Mouse (Mus musculus) stomach, embryonic 14.5 days (tissue): Measurements from ENCODE around the gene Stk32c. TPM values are rescaled to one million over a fixed set of nuclear protein-coding genes. Genes with fewer than 3 reads are reported as not detected.

Source experiments
- ATAC-seq: fragments of 200-750 bp; cut with Nextera tagmentation; 2 replicates; pipeline ENCODE4 v1.8.0; 2017; ENCODE audit warnings: low read depth, moderate TSS enrichment; ENCODE audit not compliant: insufficient number of reproducible peaks, insufficient read depth, low FRiP score
- H3K27ac ChIP-seq: fragments of 300-500 bp; sonication (generic); 2 replicates; pipeline ENCODE4 v1.5.1; 2014; ENCODE audit warnings: mild to moderate bottlenecking, low read length, moderate library complexity, mixed read lengths
- H3K27me3 ChIP-seq: fragments of 300-500 bp; sonication (generic); 2 replicates; pipeline ENCODE4 v1.6.1; 2014; ENCODE audit warnings: low read length, control low read depth, mixed read lengths; ENCODE audit not compliant: control insufficient read depth, insufficient read depth
- H3K36me3 ChIP-seq: fragments of 300-500 bp; sonication (generic); 2 replicates; pipeline ENCODE4 v1.6.1; 2014; ENCODE audit warnings: mild to moderate bottlenecking, control low read depth, low read length, moderate library complexity, mixed read lengths; ENCODE audit not compliant: control insufficient read depth, insufficient read depth
- H3K4me1 ChIP-seq: fragments of 300-500 bp; sonication (generic); 2 replicates; pipeline ENCODE4 v1.6.1; 2014; ENCODE audit warnings: low read length, control low read depth, mixed read lengths; ENCODE audit not compliant: control insufficient read depth, insufficient read depth
- H3K4me2 ChIP-seq: fragments of 300-500 bp; sonication (generic); replicated peaks from 2 replicates; pipeline ENCODE4 v1.6.1; 2014; ENCODE audit warnings: low read depth, low read length, control low read depth
- H3K4me3 ChIP-seq: fragments of 300-500 bp; sonication (generic); 2 replicates; pipeline ENCODE4 v1.5.1; 2014; ENCODE audit warnings: low read depth, low read length, control low read depth
- H3K9ac ChIP-seq: fragments of 300-500 bp; sonication (generic); replicated peaks from 2 replicates; pipeline ENCODE4 v1.6.1; 2014; ENCODE audit warnings: low read depth, mild to moderate bottlenecking, control low read depth, low read length, moderate library complexity, mixed read lengths
- H3K9me3 ChIP-seq: fragments of 300-500 bp; sonication (generic); 2 replicates; pipeline ENCODE4 v1.6.1; 2016; ENCODE audit warnings: low read depth, low read length, control low read depth; ENCODE audit not compliant: control insufficient read depth
- WGBS: fragments of 180-500 bp; shearing (Covaris S2); extraction: QIAGEN DNeasy Blood & Tissue Kit; methylation state at CpG from one replicate; pipeline ENCODE4 v1.1.7; 2014; 5-methylcytosine and 5-hydroxymethylcytosine counted together
- polyA plus RNA-seq: library from polyadenylated mRNA; unstranded; fragments of >200 nt; fragmentation: Nextera tagmentation; extraction: Ambion mirVana; gene quantifications from 2 replicates; pipeline ENCODE4 v1.2.1, GENCODE M21; 2014

Stk32c gene
- polyA plus RNA-seq, 1 experiment from 2014 or later = 0.14 TPM

GRCm38 (mm10) chr7:139215946-139216345, 2.8 kb upstream of the Stk32c start:
- Histone ChIP-seq H3K9ac (no peak overlapping the region), H3K4me2 (no peak overlapping the region), H3K36me3 (no peaks in the 10 kb centered on the region), H3K27me3 (no peaks in the 10 kb centered on the region), H3K9me3 (no peaks in the 10 kb centered on the region), H3K4me1 (peaks cover 9% of the 10 kb centered on the region; the same call in 1 of the 2 replicates), H3K27ac (no peak overlapping the region), H3K4me3 (no peak overlapping the region)
- no peak for ATAC-seq
- 87% methylated on average over 7 of the region's 7 CpGs for WGBS

DNA sequence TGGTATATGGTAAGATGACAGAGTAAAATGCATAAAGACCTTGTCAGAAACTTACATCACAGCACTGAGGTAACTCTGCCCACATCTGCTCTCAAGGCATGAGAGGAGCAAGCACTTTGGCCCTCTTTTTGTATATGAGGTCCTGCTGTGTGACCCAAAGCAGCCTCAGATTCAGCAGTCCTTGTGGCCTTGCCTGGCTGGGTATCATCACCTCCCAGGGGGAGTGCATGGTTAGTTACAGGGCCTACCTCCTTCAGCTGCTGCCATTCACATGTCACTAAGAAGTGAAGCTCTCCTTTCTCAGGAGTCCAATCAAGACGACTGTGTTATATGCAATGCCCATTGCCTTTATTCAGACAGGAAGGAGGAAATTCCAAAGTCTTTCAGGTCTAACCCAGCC, 2.4 kb upstream of the Stk32c start:
- WGBS = 62% methylated on average over 1 of the region's 1 CpGs
- Histone ChIP-seq H3K9ac (no peak overlapping the region), H3K27me3 (no peaks in the 10 kb centered on the region), H3K4me1 (peaks cover 9% of the 10 kb centered on the region; the same call in 1 of the 2 replicates), H3K9me3 (no peaks in the 10 kb centered on the region), H3K4me3 (no peak overlapping the region), H3K4me2 (no peak overlapping the region), H3K36me3 (no peaks in the 10 kb centered on the region), H3K27ac (no peak overlapping the region)
- no peak for ATAC-seq

DNA sequence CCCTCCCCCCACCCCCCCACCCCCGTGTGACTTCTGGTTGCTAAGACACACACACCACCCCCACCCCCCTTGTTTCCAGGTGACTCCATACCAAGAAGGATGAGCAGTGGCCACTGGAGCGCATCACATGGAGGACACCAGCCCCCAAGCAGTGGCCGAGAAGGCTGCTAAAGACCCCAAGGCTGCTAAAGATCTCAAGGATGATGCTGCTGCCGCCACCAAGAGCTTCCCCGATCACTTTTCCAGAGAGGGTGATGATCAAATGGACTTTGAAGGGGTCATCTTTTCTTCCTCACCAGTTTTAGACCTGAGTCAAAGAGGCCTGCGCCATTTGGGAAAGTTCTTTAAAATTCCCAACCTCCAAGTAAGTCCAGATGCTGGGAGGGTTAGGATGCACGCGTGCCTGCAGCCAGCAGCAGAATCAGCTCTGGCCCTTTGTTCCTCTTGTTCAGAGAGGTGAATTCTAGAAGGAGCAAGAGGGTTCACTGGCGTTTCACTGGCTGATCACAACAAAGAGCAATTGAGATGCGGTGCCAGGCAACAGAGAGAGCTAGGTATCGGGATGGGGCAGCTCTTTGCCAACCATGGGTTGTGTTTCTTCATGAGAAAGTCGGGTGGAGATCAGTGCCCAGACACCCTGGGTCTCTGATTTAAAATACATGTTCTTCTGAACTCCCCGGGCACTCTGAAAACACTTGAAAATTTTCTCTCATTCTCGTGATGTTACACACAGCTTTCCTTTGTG, 1.7 kb upstream of the Stk32c start:
- no peak overlapping the region for H3K27ac ChIP-seq
- H3K4me1 ChIP-seq = peaks cover 9% of the 10 kb centered on the region; the same call in 1 of the 2 replicates
- no peak for ATAC-seq
- no peak overlapping the region for H3K4me2 ChIP-seq
- no peaks in the 10 kb centered on the region for H3K9me3 ChIP-seq
- no peaks in the 10 kb centered on the region for H3K36me3 ChIP-seq
- WGBS = 80% methylated on average over 14 of the region's 14 CpGs
- no peaks in the 10 kb centered on the region for H3K27me3 ChIP-seq
- H3K4me3 ChIP-seq = no peak overlapping the region
- no peak overlapping the region for H3K9ac ChIP-seq

DNA sequence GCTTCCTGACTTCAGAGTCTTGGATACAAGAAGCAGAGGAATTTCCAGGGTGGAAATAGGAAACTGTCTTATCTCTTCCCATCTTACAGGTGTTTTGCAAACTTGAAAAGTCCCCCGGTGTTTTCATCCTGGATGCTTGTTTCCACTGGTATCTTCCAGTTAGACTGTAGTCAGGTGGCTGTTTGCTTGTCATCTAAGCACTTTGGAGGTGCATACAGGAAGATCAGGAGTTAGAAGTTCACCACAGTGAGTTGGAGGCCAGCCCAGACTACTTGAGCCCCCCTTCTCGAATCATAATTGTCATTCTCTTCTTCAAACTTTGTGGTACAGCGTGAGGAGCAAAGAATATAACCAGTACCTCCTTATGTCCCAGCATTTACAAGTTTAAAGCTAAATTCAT, 1.1 kb upstream of the Stk32c start:
- Histone ChIP-seq H3K4me2 (no peak overlapping the region), H3K27ac (no peak overlapping the region), H3K9ac (no peak overlapping the region), H3K4me3 (no peak overlapping the region), H3K27me3 (no peaks in the 10 kb centered on the region), H3K36me3 (no peaks in the 10 kb centered on the region), H3K9me3 (no peaks in the 10 kb centered on the region), H3K4me1 (peaks cover 9% of the 10 kb centered on the region; the same call in 1 of the 2 replicates)
- no peak for ATAC-seq
- WGBS = 76% methylated on average over 3 of the region's 3 CpGs

DNA sequence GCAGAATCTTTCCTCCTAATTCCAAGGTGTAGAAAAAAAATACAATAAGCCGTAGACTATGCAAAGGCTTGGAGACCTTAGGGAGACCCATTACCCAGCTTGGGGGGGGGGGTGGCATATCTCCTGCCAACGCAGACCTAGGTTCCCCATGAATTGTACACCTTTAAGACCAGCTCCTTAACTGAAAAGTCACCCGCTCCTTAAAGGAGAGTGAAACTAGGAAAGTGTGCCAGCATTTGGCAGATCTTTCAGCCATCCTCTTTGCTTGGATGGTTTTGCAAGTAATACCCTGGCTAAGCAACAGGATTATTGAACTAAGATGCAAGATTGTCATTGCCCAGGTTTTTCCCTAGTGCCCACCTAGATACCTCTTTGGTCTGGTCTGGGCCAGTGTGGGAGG, 644 bp upstream of the Stk32c start:
- Histone ChIP-seq H3K4me1 (peaks cover 5% of the 10 kb centered on the region; the same call in 1 of the 2 replicates), H3K27ac (peak overlapping the region; percentile 27; the same call in 1 of the 2 replicates), H3K4me2 (peak overlapping the region; percentile 59), H3K9me3 (no peaks in the 10 kb centered on the region), H3K4me3 (peak overlapping the region; percentile 50), H3K27me3 (no peaks in the 10 kb centered on the region), H3K9ac (peak overlapping the region; percentile 43; the same call in 1 of the 2 replicates), H3K36me3 (no peaks in the 10 kb centered on the region)
- ATAC-seq = no peak
- WGBS = 70% methylated on average over 3 of the region's 3 CpGs

DNA sequence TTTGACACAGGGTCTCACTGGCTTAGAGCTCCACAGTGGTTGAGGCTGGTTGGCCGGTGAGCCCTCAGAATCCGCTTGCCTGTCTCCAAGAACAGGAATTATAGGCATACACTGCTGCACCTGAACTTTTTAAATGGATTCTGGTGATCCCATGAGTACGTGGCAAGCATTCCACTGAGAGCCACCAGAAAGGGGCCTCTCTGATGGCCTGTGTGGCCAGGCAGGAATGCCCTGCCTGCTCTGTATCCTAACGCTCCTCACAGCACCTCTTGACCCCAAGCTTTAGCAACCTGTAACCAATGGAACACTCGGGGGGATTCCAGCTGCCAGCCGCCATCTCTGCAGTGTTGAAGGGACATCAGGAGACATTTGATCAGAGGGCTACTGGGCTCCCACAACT, 1.3 kb downstream of the Stk32c start:
- no peak for ATAC-seq
- Histone ChIP-seq H3K9ac (no peak overlapping the region), H3K36me3 (no peaks in the 10 kb centered on the region), H3K4me3 (no peak overlapping the region), H3K27me3 (no peaks in the 10 kb centered on the region), H3K4me1 (0 out of 2 replicates have a peak, but pooled peaks cover 5% of the 10 kb centered on the region), H3K27ac (no peak overlapping the region), H3K4me2 (no peak overlapping the region), H3K9me3 (no peaks in the 10 kb centered on the region)
- WGBS = 78% methylated on average over 6 of the region's 6 CpGs

DNA sequence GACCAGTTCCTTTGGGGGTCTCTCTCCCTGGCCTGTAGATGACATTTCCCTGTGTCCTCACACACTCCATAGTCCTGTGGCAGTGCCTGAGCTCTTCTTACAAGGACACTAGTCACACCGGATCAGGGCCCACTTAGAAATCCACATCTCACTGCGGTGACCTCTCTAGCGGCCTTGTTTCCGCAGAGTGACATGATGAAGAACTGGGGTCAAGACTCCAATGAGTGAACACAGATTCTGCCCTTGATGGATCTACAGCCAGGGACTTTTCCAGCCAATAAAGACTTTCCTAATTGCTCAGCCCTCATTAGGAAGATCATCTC, 4.4 kb downstream of the Stk32c start:
- no peak overlapping the region for H3K27ac ChIP-seq
- H3K4me2 ChIP-seq = no peak overlapping the region
- no peak overlapping the region for H3K9ac ChIP-seq
- H3K4me1 ChIP-seq = 0 out of 2 replicates have a peak, but pooled peaks cover 5% of the 10 kb centered on the region
- H3K27me3 ChIP-seq = no peaks in the 10 kb centered on the region
- 59% methylated on average over 4 of the region's 4 CpGs for WGBS
- no peak for ATAC-seq
- no peaks in the 10 kb centered on the region for H3K36me3 ChIP-seq
- H3K4me3 ChIP-seq = no peak overlapping the region
- no peaks in the 10 kb centered on the region for H3K9me3 ChIP-seq

- H3K4me3 ChIP-seq = no peak overlapping the region
- no peak overlapping the region for H3K27ac ChIP-seq
- 21% methylated on average over 7 of the region's 7 CpGs for WGBS
- no peaks in the 10 kb centered on the region for H3K36me3 ChIP-seq
- H3K4me1 ChIP-seq = 0 out of 2 replicates have a peak, but pooled peaks cover 5% of the 10 kb centered on the region
- H3K4me2 ChIP-seq = no peak overlapping the region
- no peak overlapping the region for H3K9ac ChIP-seq
- H3K27me3 ChIP-seq = no peaks in the 10 kb centered on the region
- H3K9me3 ChIP-seq = no peaks in the 10 kb centered on the region
- ATAC-seq = no peak
These were observed 4.9 kb downstream of the Stk32c start for GRCm38 (mm10) chr7:139208023-139208772.
